Mouse (Mus musculus) cerebellum, adult 2 months (tissue): ENCODE data around the gene Podxl.

Experiments used
- CTCF ChIP-seq: fragments of 200-500 bp; IDR thresholded peaks from 2 replicates; pipeline ENCODE4 v1.5.1; 2011; ENCODE audit warnings: low read depth, mild to moderate bottlenecking, control low read depth, low read length, moderate library complexity, borderline replicate concordance; ENCODE audit not compliant: insufficient read depth
- POLR2A ChIP-seq: fragments of 200-500 bp; IDR thresholded peaks from 2 replicates; pipeline ENCODE4 v1.6.1; 2011; ENCODE audit warnings: low read length, control low read depth, borderline replicate concordance; ENCODE audit not compliant: insufficient read depth

- TF ChIP-seq CTCF: no peak
- TF ChIP-seq POLR2A: no peak
These were observed 1.3 kb downstream of the Podxl start for GRCm38 (mm10) chr6:31562371-31563080.
